Mouse (Mus musculus): ENCODE measurements around the gene Csf2rb2.
"Not testable (repeated sequence)": the region's sequence is repeated elsewhere in the genome, so short reads cannot be mapped to it uniquely, and the experiment has no call there.

Csf2rb2 gene

DNA sequence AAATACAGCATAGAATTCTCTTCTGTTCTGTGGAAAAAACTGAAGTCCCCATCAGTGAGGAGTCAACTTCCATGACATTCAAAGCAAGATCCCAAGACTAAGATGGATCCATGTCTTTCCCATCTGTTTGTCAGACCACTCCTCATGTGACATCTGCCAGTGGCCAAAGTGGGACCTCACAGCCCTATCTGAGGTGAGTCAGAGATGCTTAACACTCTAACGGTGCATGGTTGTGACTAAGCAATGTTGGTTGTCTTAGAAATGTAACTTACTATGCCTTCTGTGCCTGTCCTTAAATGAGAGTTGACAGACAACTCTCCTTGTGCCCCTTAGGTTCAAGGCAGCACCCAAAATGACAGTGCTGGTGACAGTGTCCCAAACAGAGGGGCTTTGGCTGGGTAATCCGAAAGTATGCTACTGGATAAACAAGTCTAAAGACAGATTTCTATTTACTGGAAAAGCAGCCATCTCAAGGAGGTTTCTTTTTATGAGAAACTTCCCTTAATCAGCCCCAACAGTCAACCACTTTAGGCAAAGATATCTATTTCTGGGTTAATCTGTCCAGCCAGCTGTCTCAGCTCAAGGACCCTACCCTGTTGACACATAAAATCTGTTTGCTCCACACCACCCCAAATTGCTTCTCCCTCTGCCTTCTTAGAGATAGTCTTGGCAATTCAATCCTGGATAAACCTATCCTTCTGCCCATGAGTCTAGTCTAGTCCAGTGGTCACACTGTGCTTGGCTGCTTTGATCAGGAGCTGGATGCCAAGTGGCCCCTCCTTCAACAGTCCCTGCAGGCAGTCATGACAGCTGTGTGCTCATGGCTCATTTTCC, 13.0 kb upstream of the Csf2rb2 start:
- not testable (repeated sequence) for DNase-seq (ENCODE audit: low read depth, low spot score)

DNA sequence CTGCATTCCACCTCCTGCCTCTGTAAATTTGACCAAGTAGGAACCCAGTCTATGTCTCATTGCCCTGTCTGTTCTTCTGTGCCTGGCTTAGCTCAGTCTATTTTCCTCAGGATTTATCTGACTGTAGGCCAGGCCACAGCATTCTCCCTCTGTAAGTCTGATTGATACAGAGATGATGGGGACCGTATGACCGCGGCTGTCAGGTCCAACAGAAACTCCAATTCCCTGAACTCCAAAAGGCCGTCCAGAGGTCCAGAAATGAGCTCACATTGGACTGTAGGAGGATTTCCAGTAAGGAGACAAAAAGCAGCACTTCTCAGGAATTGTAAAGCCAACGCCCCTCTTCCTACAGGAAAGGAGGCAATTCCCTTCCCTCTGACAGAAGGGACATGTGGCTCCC, 8.1 kb upstream of the Csf2rb2 start:
- DNase-seq (ENCODE audit: low read depth, low spot score), result not testable (repeated sequence)

DNA sequence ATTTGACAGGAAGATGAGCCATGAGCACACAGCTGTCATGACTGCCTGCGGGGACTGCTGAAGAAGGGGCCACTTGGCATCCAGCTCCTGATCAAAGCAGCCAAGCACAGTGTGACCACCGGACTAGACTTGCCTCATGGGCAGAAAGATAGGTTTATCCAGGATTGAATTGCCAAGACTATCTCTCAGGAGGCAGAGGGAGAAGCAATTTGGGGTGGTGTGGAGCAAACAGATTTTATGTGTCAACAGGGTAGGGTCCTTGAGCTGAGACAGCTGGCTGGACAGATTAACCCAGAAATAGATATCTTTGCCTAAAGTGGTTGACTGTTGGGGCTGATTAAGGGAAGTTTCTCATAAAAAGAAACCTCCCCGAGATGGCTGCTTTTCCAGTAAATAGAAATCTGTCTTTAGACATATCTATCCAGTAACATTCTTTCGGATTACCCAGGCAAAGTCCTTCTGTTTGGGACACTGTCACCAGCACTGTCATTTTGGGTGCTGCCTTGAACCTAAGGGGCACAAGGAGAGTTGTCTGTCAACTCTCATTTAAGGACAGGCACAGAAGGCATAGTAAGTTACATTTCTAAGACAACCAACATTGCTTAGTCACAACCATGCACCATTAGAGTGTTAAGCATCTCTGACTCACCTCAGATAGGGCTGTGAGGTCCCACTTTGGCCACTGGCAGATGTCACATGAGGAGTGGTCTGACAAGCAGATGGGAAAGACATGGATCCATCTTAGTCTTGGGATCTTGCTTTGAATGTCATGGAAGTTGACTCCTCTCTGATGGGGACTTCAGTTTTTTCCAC, 7.1 kb upstream of the Csf2rb2 start:
- DNase-seq (ENCODE audit: low read depth, low spot score), result not testable (repeated sequence)

DNA sequence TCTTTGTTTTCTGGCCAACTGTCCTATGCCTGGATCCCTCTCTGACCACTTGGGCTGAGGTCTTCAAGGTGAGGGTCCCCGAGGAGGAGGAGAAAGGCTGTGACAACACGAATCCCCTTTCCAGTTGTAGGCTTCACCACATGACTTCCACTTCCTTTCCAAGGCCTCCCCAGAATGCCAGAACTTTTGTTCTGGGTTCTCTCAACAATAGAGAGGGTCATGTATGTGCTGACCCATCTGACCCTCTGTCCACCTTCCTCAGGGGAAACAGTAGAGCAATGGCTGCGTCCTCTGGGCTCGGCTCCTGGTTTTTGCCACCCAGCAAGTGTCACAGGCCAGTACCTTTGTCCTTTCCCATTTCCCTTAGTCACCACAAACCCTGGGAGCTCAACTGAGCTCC, 5.5 kb upstream of the Csf2rb2 start:
- DNase-seq (ENCODE audit: low read depth, low spot score), result no peak

DNA sequence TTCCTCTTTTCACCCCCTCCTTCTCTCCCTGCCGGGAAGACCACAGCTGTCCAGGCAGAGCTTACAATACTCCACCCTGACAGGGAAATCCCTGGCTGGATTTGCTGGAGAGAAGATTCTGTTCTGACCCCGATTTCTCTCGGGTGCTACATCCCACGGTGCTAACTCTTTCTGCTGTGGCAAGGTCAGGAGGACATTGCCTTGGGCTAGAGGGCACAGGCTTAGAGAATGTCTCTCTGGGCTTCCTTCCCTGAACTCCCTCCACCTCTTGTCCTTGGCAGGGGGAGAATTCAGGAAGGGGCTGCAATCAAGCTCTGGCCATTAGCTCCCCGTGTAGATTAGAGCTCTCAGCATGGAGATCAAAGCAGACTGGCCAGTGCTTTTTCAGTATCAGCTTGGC, 4.3 kb upstream of the Csf2rb2 start:
- no peak for DNase-seq (ENCODE audit: low read depth, low spot score)

DNA sequence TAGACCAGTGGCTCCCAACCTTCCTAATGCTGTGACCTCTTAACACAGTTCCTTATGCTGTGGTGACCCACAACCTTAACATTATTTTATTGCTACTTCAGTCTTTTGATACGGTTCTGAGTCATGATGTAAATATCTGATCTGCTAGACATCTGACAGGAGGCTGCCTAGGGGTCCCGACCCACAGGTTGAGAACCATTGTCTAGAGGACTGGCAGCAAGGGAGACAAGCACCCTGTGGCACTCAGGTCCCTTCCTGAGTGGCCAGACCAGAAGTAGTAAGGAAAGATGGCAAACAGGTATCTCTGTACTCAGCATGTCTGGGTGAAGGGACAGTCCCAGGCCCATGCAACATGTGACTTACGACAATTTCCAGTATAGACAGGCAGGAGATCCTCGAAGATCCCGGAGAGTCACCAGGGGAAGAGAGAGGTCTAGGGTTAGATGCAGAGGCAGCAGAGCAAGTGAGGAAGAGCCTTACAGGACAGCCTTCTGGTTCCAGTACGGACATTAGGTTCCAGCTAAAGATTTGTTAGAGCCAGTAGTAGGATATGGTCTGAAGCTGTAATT, 1.8 kb downstream of the Csf2rb2 start:
- DNase-seq (ENCODE audit: low read depth, low spot score), result no peak

DNA sequence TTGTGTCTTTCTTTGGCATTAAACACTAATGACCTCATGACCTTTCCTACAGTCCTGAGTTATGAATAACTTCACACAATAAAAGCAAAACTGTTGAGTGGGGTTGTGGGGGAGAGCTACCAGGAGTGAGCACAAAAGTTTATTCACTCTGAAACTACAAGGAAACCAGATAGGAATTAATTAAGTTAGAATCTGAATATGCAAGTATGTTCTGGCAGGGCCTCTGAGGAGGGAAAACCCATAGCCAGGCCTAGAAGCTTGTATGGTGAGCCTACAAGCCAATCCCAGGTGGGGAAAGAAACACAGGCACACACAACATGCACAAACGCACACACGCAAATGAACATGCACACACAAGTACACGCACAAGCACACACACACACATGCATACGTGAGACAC, 2.8 kb downstream of the Csf2rb2 start:
- no peak for DNase-seq (ENCODE audit: low read depth, low spot score)

DNA sequence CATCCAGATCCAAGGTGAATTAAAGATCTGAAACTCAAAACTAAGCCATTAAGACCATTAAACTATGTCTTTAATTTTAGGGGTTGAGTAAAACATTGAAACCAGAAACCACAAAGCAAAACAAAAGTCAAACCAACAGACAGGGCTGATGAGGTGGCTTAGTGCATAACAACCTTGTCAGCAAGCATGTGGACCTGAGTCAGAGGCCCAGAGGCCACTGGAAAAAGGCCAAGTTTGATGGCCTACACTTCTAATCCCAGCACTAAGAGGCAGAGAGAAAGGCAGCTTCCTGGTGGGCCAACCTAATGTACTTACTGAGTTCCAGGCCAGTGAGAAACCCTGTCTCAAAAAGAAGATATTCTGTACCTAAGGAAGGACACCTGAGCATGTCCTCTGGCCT, 4.7 kb downstream of the Csf2rb2 start:
- DNase-seq (ENCODE audit: low read depth, low spot score), result no peak

DNA sequence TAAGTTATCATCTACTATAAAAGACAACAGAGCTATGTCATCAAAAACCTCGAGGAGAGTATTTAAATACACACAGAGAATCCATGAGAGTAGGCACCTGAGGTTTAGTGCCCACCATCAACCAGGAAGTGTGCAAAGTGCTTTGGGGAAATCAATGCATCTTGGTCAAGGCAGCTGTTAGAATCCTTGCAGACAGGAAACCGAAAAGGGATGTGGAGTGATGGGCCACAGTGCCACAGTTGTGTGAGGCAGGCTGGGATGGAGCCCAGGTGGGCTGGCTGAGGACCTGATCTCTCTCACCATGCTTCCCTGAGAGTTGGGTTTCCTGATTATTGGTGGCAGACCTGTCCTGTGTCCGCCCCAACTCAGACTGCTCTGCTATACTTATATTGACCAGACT, 5.9 kb downstream of the Csf2rb2 start:
- DNase-seq (ENCODE audit: low read depth, low spot score), result no peak

DNA sequence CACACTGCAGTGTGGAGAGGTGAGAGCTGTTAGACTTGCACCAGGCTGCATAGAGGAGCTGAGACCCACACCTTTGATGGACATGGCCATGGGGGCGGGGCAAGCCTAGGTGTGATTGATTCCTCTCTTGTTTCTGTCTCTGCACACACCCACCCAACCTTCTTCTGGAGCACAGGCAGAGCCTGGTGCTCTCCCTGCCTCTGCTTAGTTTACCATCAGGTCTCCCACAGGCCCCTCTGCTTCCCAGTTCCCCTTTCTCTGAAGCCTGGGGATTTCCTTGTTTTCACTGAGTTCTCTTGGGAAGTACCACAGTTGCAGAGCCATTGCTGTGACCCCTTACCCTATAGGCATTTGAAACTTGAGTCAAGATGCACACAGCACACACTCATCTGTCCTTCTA, 7.0 kb downstream of the Csf2rb2 start:
- DNase-seq (ENCODE audit: low read depth, low spot score), result no peak

DNA sequence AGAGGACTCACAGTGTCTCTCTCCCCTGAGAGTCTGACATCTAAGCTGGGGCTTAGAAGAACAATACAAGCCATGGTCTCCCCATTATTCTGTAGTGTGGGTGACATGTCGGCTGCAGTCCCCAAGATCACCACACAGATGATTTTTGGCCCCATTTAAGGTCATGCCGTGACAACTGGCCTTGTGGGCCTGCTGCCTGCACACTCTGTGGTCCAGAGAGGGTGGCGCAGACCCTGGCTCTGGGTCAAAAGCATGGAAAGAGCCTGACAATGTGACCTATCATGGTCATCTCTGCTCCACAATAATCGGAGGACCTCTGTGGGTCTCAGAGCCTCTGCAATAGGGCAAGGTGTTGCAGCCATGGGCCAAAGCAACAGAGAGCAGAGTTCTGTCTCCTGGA, 11.8 kb downstream of the Csf2rb2 start:
- DNase-seq (ENCODE audit: low read depth, low spot score), result no peak

DNA sequence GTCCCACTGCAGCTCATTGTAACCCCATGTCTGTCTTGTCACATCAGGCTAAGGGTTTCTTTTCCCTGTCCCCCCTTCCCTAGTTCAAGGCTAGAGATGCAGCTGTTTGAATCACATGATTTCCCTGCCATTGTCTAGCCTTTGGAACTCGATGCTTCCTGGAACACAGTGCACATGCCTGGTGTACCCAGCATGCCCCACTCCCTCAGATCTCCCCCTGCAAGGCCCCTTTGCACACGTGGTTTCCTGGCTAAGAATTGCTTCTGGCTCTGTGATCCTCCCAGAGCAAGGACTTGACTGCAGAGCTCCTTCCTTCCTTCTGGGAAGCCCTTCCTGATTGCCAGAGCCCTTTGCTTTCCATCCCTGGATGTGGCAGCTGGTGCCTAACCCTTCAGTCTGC, 12.3 kb downstream of the Csf2rb2 start:
- DNase-seq (ENCODE audit: low read depth, low spot score), result not testable (repeated sequence)

DNA sequence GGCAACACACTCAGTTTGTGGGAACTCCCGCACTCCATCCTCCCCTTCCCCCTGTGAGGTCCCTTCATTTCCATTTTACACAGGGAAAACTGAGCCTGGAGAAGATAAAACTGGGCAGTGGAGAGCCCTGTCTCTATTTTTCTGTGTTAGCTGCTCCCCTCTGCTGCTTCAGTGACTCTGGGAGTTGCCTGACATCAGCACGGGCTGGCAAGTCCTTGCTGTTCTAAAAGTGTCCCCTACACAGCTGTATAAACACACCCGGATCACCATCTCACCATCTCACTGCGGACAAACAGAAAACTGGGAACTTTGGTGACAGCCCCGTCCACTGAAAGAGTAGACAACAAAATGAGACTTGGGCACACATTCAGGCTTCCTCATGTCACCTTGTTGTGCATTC, 15.7 kb downstream of the Csf2rb2 start:
- not testable (repeated sequence) for DNase-seq (ENCODE audit: low read depth, low spot score)

DNA sequence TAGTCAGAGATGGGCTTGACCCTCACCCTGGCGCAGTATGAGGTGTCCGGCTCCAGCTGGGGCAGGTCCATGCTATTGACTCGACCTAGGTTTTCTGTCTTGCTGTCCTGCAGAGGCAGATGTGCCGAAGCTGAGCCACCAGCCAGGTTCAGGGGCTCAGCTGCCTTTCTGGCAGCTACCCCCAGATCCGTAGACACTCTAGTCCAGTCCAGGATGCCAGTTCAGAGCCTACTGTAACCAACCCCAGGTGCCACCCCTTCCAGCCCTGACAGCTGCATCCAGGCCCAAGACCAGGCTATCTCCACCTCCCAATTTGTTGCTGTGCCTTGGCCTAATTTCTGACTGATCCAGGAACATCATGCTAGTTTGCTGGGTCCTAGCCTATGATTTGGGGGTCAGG, 17.6 kb downstream of the Csf2rb2 start:
- no peak for DNase-seq (ENCODE audit: low read depth, low spot score)

DNA sequence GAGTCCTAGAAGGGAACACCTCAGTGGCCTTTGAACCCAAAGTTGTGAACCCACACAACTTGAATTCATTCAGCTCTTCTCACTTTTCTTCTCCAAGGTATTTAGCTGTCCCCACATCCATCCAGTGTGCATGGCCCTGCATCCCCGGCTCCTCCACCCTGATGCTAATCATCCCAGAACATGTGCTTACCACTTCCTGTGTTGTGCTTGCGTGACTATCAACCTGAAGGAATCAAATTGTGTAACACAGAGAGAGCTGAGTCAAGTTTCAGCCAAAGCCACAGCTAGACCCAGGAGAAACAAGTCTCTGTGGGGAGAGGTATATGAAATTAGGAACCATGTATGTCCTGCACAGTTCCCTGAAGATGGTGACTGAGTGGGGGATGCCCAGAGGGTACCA, 27.2 kb downstream of the Csf2rb2 start:
- DNase-seq (ENCODE audit: low read depth, low spot score), result no peak

DNA sequence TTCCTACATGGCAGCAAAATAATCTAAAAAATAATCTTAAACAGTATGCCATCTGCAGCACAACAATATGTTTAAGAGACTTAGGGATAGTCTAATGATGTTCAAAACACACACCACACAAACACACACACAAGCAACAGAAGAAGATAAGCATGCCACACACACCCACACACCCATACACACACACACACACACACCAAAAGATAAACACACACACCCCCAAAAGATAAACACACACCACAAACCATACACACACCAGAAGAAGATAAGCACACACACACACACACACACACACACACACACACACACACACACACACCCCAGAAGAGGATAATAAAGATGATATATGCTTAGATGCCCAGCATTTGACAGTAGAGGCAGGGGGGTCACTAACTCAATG, 34.3 kb downstream of the Csf2rb2 start:
- no peak for DNase-seq (ENCODE audit: low read depth, low spot score)

DNA sequence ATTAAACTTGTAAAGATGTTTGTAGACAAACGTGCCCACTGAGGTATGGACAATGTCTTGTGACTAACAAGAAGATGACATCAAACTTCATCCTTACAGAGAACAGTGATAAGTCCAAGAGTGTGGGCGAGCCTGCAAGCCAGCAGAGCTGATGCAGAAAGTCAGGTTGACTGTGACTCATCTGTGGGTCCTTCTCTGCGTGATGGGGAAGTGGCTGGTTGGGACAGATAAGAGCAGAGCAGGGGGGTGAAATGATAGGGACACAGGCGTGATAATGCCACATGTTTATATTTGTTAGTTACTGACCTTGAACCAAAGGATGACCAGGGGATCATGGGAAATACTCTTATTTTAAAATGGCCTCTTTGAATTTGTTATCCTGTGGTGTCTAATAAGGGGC, 37.7 kb downstream of the Csf2rb2 start:
- DNase-seq (ENCODE audit: low read depth, low spot score), result no peak

DNA sequence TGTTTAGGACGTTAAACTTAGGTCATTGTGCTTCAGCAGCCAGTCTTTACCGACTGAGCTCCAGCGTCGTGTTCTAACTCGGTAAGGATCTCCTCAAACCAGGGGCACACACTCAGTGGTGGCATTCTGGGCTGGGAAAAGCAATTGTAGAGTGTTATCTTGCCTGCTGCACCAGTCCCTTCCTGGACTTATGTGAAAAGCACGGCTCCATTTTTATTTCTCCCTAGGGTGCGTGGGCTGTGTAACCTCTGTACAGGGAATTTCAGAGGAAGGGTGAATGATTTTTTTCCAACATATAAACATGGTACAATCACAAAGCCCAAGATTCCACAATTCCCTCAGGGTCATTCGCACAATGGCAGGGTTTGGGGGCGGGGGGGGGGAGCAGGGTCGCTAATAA, 38.1 kb downstream of the Csf2rb2 start:
- no peak for DNase-seq (ENCODE audit: low read depth, low spot score)

DNA sequence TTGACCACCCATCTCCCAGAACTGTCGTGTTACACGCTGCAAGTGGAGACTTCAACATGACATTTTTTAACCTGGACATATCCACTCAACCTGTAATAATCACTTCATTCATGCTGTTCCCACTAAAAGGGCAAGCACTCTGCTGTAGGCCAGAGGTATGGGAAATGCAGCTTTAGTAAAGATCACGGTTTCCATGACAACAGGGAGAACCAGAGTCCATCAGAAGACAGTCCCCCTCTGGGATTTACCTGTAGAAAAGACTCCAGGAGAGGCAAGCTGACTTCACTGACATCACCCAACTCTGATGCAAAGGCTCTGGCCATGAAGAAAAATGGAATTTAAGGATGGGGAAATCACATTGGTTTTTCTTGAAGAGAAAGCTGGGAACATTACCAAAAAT, 42.2 kb downstream of the Csf2rb2 start:
- DNase-seq (ENCODE audit: low read depth, low spot score), result no peak

DNA sequence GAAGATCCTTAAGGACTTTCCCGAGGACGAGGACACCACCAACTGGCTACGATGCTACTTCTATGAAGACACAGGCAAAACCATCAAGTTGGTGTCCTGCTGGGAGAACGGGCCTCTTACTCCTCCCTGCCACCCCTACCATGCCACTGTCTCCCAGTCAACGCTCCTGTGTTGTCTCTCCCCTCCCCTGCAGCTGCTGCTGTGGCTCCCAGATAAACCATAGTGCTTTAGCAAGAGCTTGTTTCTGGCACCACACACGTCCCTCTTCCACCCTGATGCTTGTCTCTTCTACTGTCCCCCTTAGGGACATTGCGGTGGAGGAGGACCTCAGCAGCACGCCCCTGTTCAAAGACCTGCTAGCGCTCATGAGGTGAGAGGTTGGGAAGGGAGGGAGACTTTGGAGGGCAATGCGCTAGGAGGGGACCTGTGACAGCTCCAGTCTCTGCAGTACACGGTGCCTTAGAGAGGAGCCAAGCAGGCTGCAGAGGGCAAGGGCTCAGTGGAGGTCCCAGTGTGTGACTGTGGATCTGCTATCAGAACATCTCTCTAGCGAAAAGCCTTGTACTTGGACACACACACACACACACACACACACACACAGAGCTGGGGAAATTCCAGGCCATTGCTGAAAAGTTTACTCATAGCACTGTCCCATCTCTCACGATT, 44.7 kb downstream of the Csf2rb2 start:
- no peak for DNase-seq (ENCODE audit: low read depth, low spot score)

DNA sequence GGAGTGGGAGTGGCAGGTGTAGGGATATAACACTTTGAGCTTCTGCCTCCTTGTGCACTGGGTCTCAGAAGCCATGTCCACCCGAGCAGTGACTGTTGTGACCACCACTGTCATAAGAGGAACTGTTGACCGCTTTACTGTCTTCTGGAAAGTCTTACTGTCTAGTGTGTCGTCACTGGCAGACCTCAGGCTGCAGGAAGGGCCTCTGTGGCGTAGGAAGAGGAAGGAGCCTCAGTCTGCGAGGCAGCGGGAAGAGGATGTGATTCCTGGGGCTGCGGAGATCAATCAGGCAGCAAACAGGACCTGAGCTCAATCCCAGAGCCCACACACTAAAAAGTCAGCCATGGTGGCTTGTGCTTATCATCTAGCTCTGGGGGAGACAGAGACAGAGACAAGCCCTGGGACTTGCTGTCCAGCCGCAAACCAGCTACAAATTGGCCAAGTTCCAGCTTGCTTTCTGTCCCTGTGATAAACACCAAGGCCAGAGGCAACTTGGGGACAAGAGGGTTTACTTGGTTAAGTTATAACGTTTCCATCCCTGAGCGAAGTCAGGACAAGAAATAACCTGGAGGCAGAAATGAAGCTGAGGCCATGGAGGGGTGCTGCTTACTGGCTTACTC, 47.2 kb downstream of the Csf2rb2 start:
- no peak for DNase-seq (ENCODE audit: low read depth, low spot score)

Data from A20 (cell line).